Mouse (Mus musculus): ENCODE measurements around the gene Nav3.

GRCm38 (mm10) chr10:109637702-109638101 is 818.3 kb downstream of the Nav3 start:
- TF ChIP-seq CTCF (IDR thresholded peaks at IDR 0.05; ENCODE audit: low read depth, low read length) (no peak), POLR2A (IDR thresholded peaks at IDR 0.05; ENCODE audit: extremely low read depth, insufficient read depth, low read length) (no peak)

All from liver, adult 2 months (tissue).